Comparison of ENCODE assay signal across 16 mouse cellular contexts in the genomic region with DNA sequence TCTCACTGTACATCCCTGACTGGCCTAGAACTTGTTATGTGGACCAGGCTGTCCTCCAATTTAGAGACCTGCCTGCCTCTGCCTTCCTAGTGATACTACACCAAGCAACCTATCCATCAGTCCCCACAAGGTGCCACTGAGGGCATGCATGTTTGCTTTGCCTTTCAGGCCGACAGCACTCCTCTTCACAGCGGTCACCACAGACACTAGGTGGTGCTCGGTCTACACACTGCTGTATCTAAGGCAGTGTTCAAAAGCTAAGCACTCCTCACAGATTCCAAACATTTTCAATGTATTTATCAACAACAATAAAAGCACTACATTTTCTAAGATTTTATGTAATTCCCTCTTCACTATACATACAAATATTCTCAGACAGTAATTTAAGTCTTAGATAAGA. TPM values are rescaled to one million over a fixed set of nuclear protein-coding genes. Genes with fewer than 3 reads are reported as not detected.
A peak's percentile ranks its signal among the peaks of the same experiment; 100 is the strongest.
DNase-seq lines count a peak whose midpoint lies in the region; TF ChIP-seq lines count a peak whose summit lies in the region.
"Had no signal": no experiment of that assay in that cellular context is flagged by ENCODE, and none has a peak within 500 bp of the region (broad histone marks: within the 10 kb centered on the region; RNA-seq: fewer than 3 reads in every experiment).

No protein-coding gene starts in this region.

- peak; percentile 23 for TF ChIP-seq CTCF in left cerebral cortex, adult 2 months (IDR thresholded peaks at IDR 0.05)
- peak; percentile 19 for TF ChIP-seq CTCF in C2C12 (IDR thresholded peaks at IDR 0.05; ENCODE audit: control insufficient read depth, insufficient read depth, insufficient read length)
- TF ChIP-seq CTCF in brain, embryonic 14.5 days (IDR thresholded peaks at IDR 0.05; ENCODE audit: borderline replicate concordance, extremely low read depth, insufficient read depth, insufficient read length), result no peak; the same call in 1 of the 2 replicates

- no peaks in the 10 kb centered on the region for H3K27me3 ChIP-seq in C2C12 (ENCODE audit: control insufficient read depth, insufficient read depth, insufficient read length)
- H3K27me3 ChIP-seq: hindbrain, embryonic 15.5 days; midbrain, embryonic 13.5 days; neural tube, embryonic 15.5 days had no signal

- peak; percentile 72 for DNase-seq in heart, adult 11 months
- DNase-seq in heart, postnatal 10 days, result no peak
- DNase-seq in left cerebral cortex, adult 2 months (ENCODE audit: extremely low spot score in 1 of 2, low spot score in 2 of 2), result no peak
- DNase-seq in left cerebral cortex, postnatal 25 days (ENCODE audit: low spot score in 2 of 2), result no peak
- DNase-seq in brain, embryonic 14.5 days (ENCODE audit: low read depth), result peak; percentile 5
- no peak for DNase-seq in thymus, postnatal 0 days (ENCODE audit: low spot score)
- DNase-seq: cerebellum, postnatal 14 days; heart, postnatal 14 days; kidney, adult 8-10 months; lung, adult 18-20 months; thymus, postnatal 25 days had no signal

- H3K79me2 ChIP-seq in C2C12 (ENCODE audit: control insufficient read depth, insufficient read depth), result no peaks in the 10 kb centered on the region

- no peak overlapping the region for H3K4me3 ChIP-seq in left cerebral cortex, adult 2 months
- H3K4me3 ChIP-seq in C2C12 (ENCODE audit: insufficient read depth, poor library complexity, severe bottlenecking), result no peak overlapping the region
- H3K4me3 ChIP-seq: hindbrain, embryonic 15.5 days; midbrain, embryonic 13.5 days; myocyte; neural tube, embryonic 15.5 days had no signal

- no peak overlapping the region for H3ac ChIP-seq in C2C12 (ENCODE audit: control insufficient read depth, insufficient read length, low read depth)

- intact Hi-C loops in heart, postnatal 10 days (cut with DNase I), result loop anchor here (5.0 kb wide), 1 partner anchor 212 kb away; no protein-coding TSS in a partner anchor
- intact Hi-C loops in left cerebral cortex, adult 2 months (cut with DNase I), result loop anchor here (5.0 kb wide), 1 partner anchor 212 kb away; no protein-coding TSS in a partner anchor
- intact Hi-C loops in left cerebral cortex, postnatal 25 days (cut with DNase I), result loop anchor here (5.0 kb wide), 1 partner anchor 212 kb away; no protein-coding TSS in a partner anchor

- no peak overlapping the region for H3K27ac ChIP-seq in left cerebral cortex, adult 2 months
- H3K27ac ChIP-seq: hindbrain, embryonic 15.5 days; midbrain, embryonic 13.5 days; neural tube, embryonic 15.5 days had no signal

- no peaks in the 10 kb centered on the region for H3K79me3 ChIP-seq in C2C12 (ENCODE audit: low read depth)

- no peak for TF ChIP-seq POLR2A in brain, embryonic 14.5 days (IDR thresholded peaks at IDR 0.05; ENCODE audit: borderline replicate concordance, extremely low read depth, insufficient read depth, insufficient read length, poor library complexity, severe bottlenecking)

- H3K36me3 ChIP-seq in C2C12 (ENCODE audit: control insufficient read depth, insufficient read depth), result peaks cover 68% of the 10 kb centered on the region

TF ChIP-seq in C2C12, 6 proteins besides CTCF, POLR2A, EP300 and RAD21:
- TF ChIP-seq CEBPB (IDR thresholded peaks at IDR 0.05; ENCODE audit: low read depth), result no peak
- no peak for TF ChIP-seq MYOG (IDR thresholded peaks at IDR 0.05; ENCODE audit: control insufficient read depth, extremely low read depth, insufficient read length)
- TF ChIP-seq FOSL1 (IDR thresholded peaks at IDR 0.05; ENCODE audit: insufficient read depth, low read length, poor library complexity, severe bottlenecking), result no peak
- TF ChIP-seq MAX (IDR thresholded peaks at IDR 0.05), result no peak
- no peak for TF ChIP-seq MYOD1 (IDR thresholded peaks at IDR 0.05; ENCODE audit: control insufficient read depth, insufficient read length, low read depth)
- TF ChIP-seq USF1 (IDR thresholded peaks at IDR 0.05; ENCODE audit: low read depth), result no peak

RNA-seq across cellular contexts. Expression of a gene that starts 46.3 kb away (rescaled TPM):
- total RNA-seq in heart, postnatal 10 days (2021), result 10 to 100 TPM; 24.1 to 27.2 TPM
- 10 to 100 TPM; 21.3 to 21.5 TPM for total RNA-seq in left cerebral cortex, adult 2 months (2021)
- 10 to 100 TPM; 20.1 to 21.4 TPM for total RNA-seq in left cerebral cortex, postnatal 25 days (2021)
- 28.6 TPM for polyA plus RNA-seq in C2C12 (2012; fragmentation: generic; extraction: Trizol)
- polyA plus RNA-seq in brain, embryonic 14.5 days (2012; rRNA removed), result 31.5 and 49.8 TPM in 2 replicates
- polyA plus RNA-seq in thymus, postnatal 0 days (2015; fragmentation: Nextera tagmentation; extraction: Ambion mirVana), result 143 and 149 TPM in 2 replicates

Comparison
In these comparisons a context has a peak if more than half of its experiments do, and no peak if none do; other contexts are left out.
1. DNase-seq: peak in heart, adult 11 months (single experiment) and brain, embryonic 14.5 days (single experiment); none in heart, postnatal 10 days (0 of 2), left cerebral cortex, adult 2 months (0 of 2), left cerebral cortex, postnatal 25 days (0 of 2) and thymus, postnatal 0 days (single experiment).